In genomic region chr7:35545881-35546280, GRCm38 (mm10) we compare ENCODE assay signal across 7 mouse cellular contexts. TPM values are rescaled to one million over a fixed set of nuclear protein-coding genes. Genes with fewer than 3 reads are reported as not detected.
DNase-seq lines count a peak whose midpoint lies in the region; ATAC-seq and TF ChIP-seq lines count a peak whose summit lies in the region.

No protein-coding gene starts in this region.

- peak; percentile 98 for TF ChIP-seq CTCF in E14TG2a.4 (conservative IDR thresholded peaks at IDR 0.05; ENCODE audit: low read length)
- TF ChIP-seq CTCF in liver, postnatal 0 days (IDR thresholded peaks at IDR 0.05; ENCODE audit: low read depth): peak; percentile 96

- H3K9ac ChIP-seq in liver, postnatal 0 days (replicated peaks): no peak overlapping the region

- peaks cover 46% of the 10 kb centered on the region for H3K36me3 ChIP-seq in E14TG2a.4 (ENCODE audit: insufficient read depth, low read length)
- H3K36me3 ChIP-seq in liver, postnatal 0 days (replicated peaks; ENCODE audit: insufficient read depth, low read length): peaks cover 39% of the 10 kb centered on the region

- H3K27me3 ChIP-seq in E14TG2a.4 (ENCODE audit: insufficient read depth, low read length): no peaks in the 10 kb centered on the region
- no peaks in the 10 kb centered on the region for H3K27me3 ChIP-seq in liver, postnatal 0 days (ENCODE audit: insufficient read depth, low read length)

- no peak overlapping the region for H3K4me3 ChIP-seq in E14TG2a.4 (replicated peaks; ENCODE audit: low read length)
- H3K4me3 ChIP-seq in liver, postnatal 0 days (ENCODE audit: low read depth, low read length): no peak overlapping the region

- TF ChIP-seq EP300 in liver, postnatal 0 days (IDR thresholded peaks at IDR 0.05; ENCODE audit: low read depth): no peak

- intact Hi-C loops in gastrocnemius, postnatal 14 days (cut with DNase I; ENCODE audit: low total_unique reads): no loop called here

- peak; percentile 83 for DNase-seq in ZHBTc4 (ENCODE audit: low read depth, low spot score)
- peak; percentile 44 to 56 for DNase-seq in cerebellum, postnatal 4 days (ENCODE audit: low spot score in 2 of 2)
- peak; percentile 33 for DNase-seq in gastrocnemius, postnatal 14 days
- DNase-seq in layer of hippocampus, adult 18-20 months (ENCODE audit: low spot score in 2 of 2): peak; percentile 12 to 78
- peak; percentile 67 for DNase-seq in liver, postnatal 0 days
- peak; percentile 83 for DNase-seq in retina, embryonic 14.5 days (ENCODE audit: low spot score)

- peak; percentile 73 for ATAC-seq in liver, postnatal 0 days

- H3K27ac ChIP-seq in liver, postnatal 0 days (ENCODE audit: low read depth): no peak overlapping the region

- H3K4me2 ChIP-seq in liver, postnatal 0 days (ENCODE audit: low read depth, low read length): no peak overlapping the region

- no peaks in the 10 kb centered on the region for H3K9me3 ChIP-seq in E14TG2a.4 (ENCODE audit: low read length)
- no peaks in the 10 kb centered on the region for H3K9me3 ChIP-seq in liver, postnatal 0 days (ENCODE audit: low read length)

- 36% methylated on average over 4 of the region's 4 CpGs for WGBS in liver, postnatal 0 days (ENCODE audit: insufficient replicate concordance)

- H3K4me1 ChIP-seq in E14TG2a.4 (replicated peaks; ENCODE audit: low read depth, low read length): peaks cover 13% of the 10 kb centered on the region
- H3K4me1 ChIP-seq in liver, postnatal 0 days (ENCODE audit: insufficient read depth): no peaks in the 10 kb centered on the region

RNA-seq across cellular contexts. Expression of gene Tdrd12, which starts 8.3 kb away (rescaled TPM):
- not detected for total RNA-seq in gastrocnemius, postnatal 14 days (2021)
- total RNA-seq in layer of hippocampus, adult 18-20 months (2021): under 1 TPM; 0.27 to 0.56 TPM
- polyA plus RNA-seq in liver, postnatal 0 days (2015; fragmentation: Nextera tagmentation; extraction: Ambion mirVana): 0.13 and 0.26 TPM in 2 replicates

RNA-seq across cellular contexts. Expression of gene Nudt19, which starts 10.2 kb away (rescaled TPM):
- total RNA-seq in gastrocnemius, postnatal 14 days (2021): 10 to 100 TPM; 36.1 to 39.0 TPM
- 10 to 100 TPM; 62.4 to 65.4 TPM for total RNA-seq in layer of hippocampus, adult 18-20 months (2021)
- polyA plus RNA-seq in liver, postnatal 0 days (2015; fragmentation: Nextera tagmentation; extraction: Ambion mirVana): 79.4 and 79.9 TPM in 2 replicates

RNA-seq across cellular contexts. Expression of gene Rgs9bp, which starts 39.5 kb away (rescaled TPM):
- total RNA-seq in gastrocnemius, postnatal 14 days (2021): under 1 TPM; 0.04 to 0.06 TPM
- under 1 TPM; 0.22 to 0.23 TPM for total RNA-seq in layer of hippocampus, adult 18-20 months (2021)
- polyA plus RNA-seq in liver, postnatal 0 days (2015; fragmentation: Nextera tagmentation; extraction: Ambion mirVana): 0.02 TPM in 1 of 2 replicates, not detected in the other

RNA-seq across cellular contexts. Expression of gene Ankrd27, which starts 40.2 kb away (rescaled TPM):
- 1 to 10 TPM; 9.6 to 9.7 TPM for total RNA-seq in gastrocnemius, postnatal 14 days (2021)
- 10 to 100 TPM; 36.2 to 37.8 TPM for total RNA-seq in layer of hippocampus, adult 18-20 months (2021)
- 11.8 and 14.2 TPM in 2 replicates for polyA plus RNA-seq in liver, postnatal 0 days (2015; fragmentation: Nextera tagmentation; extraction: Ambion mirVana)

Comparison
In these comparisons a context has a peak if more than half of its experiments do, and no peak if none do; other contexts are left out.
1. DNase-seq: peak in every context shown above with its lines; median percentile 83 in ZHBTc4; 83 in retina, embryonic 14.5 days; 67 in liver, postnatal 0 days; 50 in cerebellum, postnatal 4 days; 45 in layer of hippocampus, adult 18-20 months; 33 in gastrocnemius, postnatal 14 days.